Comparison of ENCODE assay signal across 8 mouse cellular contexts in the genomic region with DNA sequence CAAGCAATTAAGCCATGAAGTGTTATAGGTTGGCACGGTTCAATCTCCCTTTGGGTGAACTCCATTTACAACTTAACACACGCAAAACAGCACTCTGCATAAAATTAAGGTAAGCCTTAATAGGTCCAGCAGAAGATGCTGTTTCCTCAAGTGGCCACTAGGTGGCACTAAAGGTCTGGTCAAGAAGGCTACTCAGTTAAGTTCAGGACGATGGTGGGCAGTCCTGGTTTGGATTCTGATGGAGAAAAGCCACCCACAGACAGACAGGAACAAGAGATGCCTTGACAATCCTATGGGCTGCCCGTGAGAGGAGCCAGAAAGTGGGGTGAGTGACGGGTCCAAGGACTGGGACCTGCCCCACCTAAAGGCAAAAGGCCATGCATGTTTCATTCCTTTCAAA. TPM values are rescaled to one million over a fixed set of nuclear protein-coding genes. Genes with fewer than 3 reads are reported as not detected.
DNase-seq lines count a peak whose midpoint lies in the region; ATAC-seq lines count a peak whose summit lies in the region.

No protein-coding gene starts in this region.

- no peak for ATAC-seq in liver, embryonic 13.5 days (ENCODE audit: low read depth)
- no peak; the same call in 1 of the 2 replicates for ATAC-seq in neural tube, embryonic 11.5 days (ENCODE audit: insufficient read depth, low FRiP score, low TSS enrichment)
- peak; percentile 78 for ATAC-seq in stomach, embryonic 15.5 days (ENCODE audit: insufficient read depth, low FRiP score, low read depth)

- no peak overlapping the region for H3K4me3 ChIP-seq in liver, embryonic 13.5 days (replicated peaks)
- no peak overlapping the region for H3K4me3 ChIP-seq in neural tube, embryonic 11.5 days (ENCODE audit: low read depth, low read length)
- no peak overlapping the region for H3K4me3 ChIP-seq in stomach, embryonic 15.5 days (replicated peaks)

- WGBS in liver, embryonic 13.5 days (ENCODE audit: insufficient replicate concordance): 6% methylated on average over 5 of the region's 5 CpGs
- WGBS in neural tube, embryonic 11.5 days: 3% methylated on average over 5 of the region's 5 CpGs
- 6% methylated on average over 5 of the region's 5 CpGs for WGBS in stomach, embryonic 15.5 days

- H3K27me3 ChIP-seq in liver, embryonic 13.5 days: 0 out of 2 replicates have a peak, but pooled peaks cover 3% of the 10 kb centered on the region
- H3K27me3 ChIP-seq in neural tube, embryonic 11.5 days (ENCODE audit: control insufficient read depth, insufficient read depth, low read length): no peaks in the 10 kb centered on the region
- H3K27me3 ChIP-seq in stomach, embryonic 15.5 days (replicated peaks): no peaks in the 10 kb centered on the region

- DNase-seq in 416B (ENCODE audit: low read depth): peak; percentile 91
- peak; percentile 61 to 74 for DNase-seq in adrenal gland, adult 18-20 months (ENCODE audit: low spot score in 2 of 2)
- peak; percentile 62 for DNase-seq in embryo, embryonic 11.5 days (ENCODE audit: low read depth, low spot score)
- peak; percentile 70 to 84 for DNase-seq in heart, adult 18-20 months
- DNase-seq in kidney, adult 18-20 months: peak; percentile 72
- peak; percentile 49 for DNase-seq in liver, embryonic 13.5 days
- peak; percentile 77 for DNase-seq in neural tube, embryonic 11.5 days (ENCODE audit: low spot score)

- no peaks in the 10 kb centered on the region for H3K36me3 ChIP-seq in liver, embryonic 13.5 days
- no peaks in the 10 kb centered on the region for H3K36me3 ChIP-seq in neural tube, embryonic 11.5 days (ENCODE audit: control insufficient read depth, insufficient read depth, low read length)
- H3K36me3 ChIP-seq in stomach, embryonic 15.5 days: no peaks in the 10 kb centered on the region

- H3K27ac ChIP-seq in liver, embryonic 13.5 days: no peak overlapping the region
- no peak overlapping the region for H3K27ac ChIP-seq in neural tube, embryonic 11.5 days (ENCODE audit: low read depth, low read length)
- H3K27ac ChIP-seq in stomach, embryonic 15.5 days: no peak overlapping the region

- H3K9ac ChIP-seq in liver, embryonic 13.5 days: no peak overlapping the region
- H3K9ac ChIP-seq in neural tube, embryonic 11.5 days (ENCODE audit: low read length): no peak overlapping the region
- no peak overlapping the region for H3K9ac ChIP-seq in stomach, embryonic 15.5 days

- H3K4me2 ChIP-seq in liver, embryonic 13.5 days: no peak overlapping the region
- no peak overlapping the region for H3K4me2 ChIP-seq in neural tube, embryonic 11.5 days (ENCODE audit: low read depth)
- no peak overlapping the region for H3K4me2 ChIP-seq in stomach, embryonic 15.5 days

- H3K9me3 ChIP-seq in liver, embryonic 13.5 days (replicated peaks): no peaks in the 10 kb centered on the region
- no peaks in the 10 kb centered on the region for H3K9me3 ChIP-seq in neural tube, embryonic 11.5 days (ENCODE audit: control insufficient read depth, low read length)
- no peaks in the 10 kb centered on the region for H3K9me3 ChIP-seq in stomach, embryonic 15.5 days

- H3K4me1 ChIP-seq in liver, embryonic 13.5 days (replicated peaks): no peaks in the 10 kb centered on the region
- H3K4me1 ChIP-seq in neural tube, embryonic 11.5 days (ENCODE audit: control insufficient read depth, insufficient read depth, low read length): no peaks in the 10 kb centered on the region
- no peaks in the 10 kb centered on the region for H3K4me1 ChIP-seq in stomach, embryonic 15.5 days

RNA-seq across cellular contexts. Expression of a gene that starts 13.6 kb away (rescaled TPM):
- 10 to 100 TPM in 1 of 2 experiments, 1 to 10 TPM in 1; 4.4 to 24.4 TPM for total RNA-seq in adrenal gland, adult 18-20 months (2021)
- total RNA-seq in heart, adult 18-20 months (2021): not detected
- not detected in 2 replicates for polyA plus RNA-seq in liver, embryonic 13.5 days (2015; fragmentation: Nextera tagmentation; extraction: Ambion mirVana)
- not detected in 2 replicates for polyA plus RNA-seq in neural tube, embryonic 11.5 days (2014; fragmentation: Nextera tagmentation; extraction: Ambion mirVana)
- 0.35 and 0.86 TPM in 2 replicates for polyA plus RNA-seq in stomach, embryonic 15.5 days (2015; fragmentation: Nextera tagmentation; extraction: Ambion mirVana)

RNA-seq across cellular contexts. Expression of a gene that starts 15.3 kb away (rescaled TPM):
- not detected for total RNA-seq in adrenal gland, adult 18-20 months (2021)
- not detected for total RNA-seq in heart, adult 18-20 months (2021)
- polyA plus RNA-seq in liver, embryonic 13.5 days (2015; fragmentation: Nextera tagmentation; extraction: Ambion mirVana): not detected in 2 replicates
- not detected in 2 replicates for polyA plus RNA-seq in neural tube, embryonic 11.5 days (2014; fragmentation: Nextera tagmentation; extraction: Ambion mirVana)
- polyA plus RNA-seq in stomach, embryonic 15.5 days (2015; fragmentation: Nextera tagmentation; extraction: Ambion mirVana): 0.68 and 0.75 TPM in 2 replicates

RNA-seq across cellular contexts. Expression of a gene that starts 18.2 kb away (rescaled TPM):
- 100 to 1,000 TPM; 137 to 283 TPM for total RNA-seq in adrenal gland, adult 18-20 months (2021)
- total RNA-seq in heart, adult 18-20 months (2021): 100 to 1,000 TPM; 114 to 120 TPM
- polyA plus RNA-seq in liver, embryonic 13.5 days (2015; fragmentation: Nextera tagmentation; extraction: Ambion mirVana): 94.0 and 98.3 TPM in 2 replicates
- 125 and 127 TPM in 2 replicates for polyA plus RNA-seq in neural tube, embryonic 11.5 days (2014; fragmentation: Nextera tagmentation; extraction: Ambion mirVana)
- 193 and 202 TPM in 2 replicates for polyA plus RNA-seq in stomach, embryonic 15.5 days (2015; fragmentation: Nextera tagmentation; extraction: Ambion mirVana)

RNA-seq across cellular contexts. Expression of a gene that starts 41.0 kb away (rescaled TPM):
- 10 to 100 TPM; 13.2 to 18.2 TPM for total RNA-seq in adrenal gland, adult 18-20 months (2021)
- 1 to 10 TPM; 5.7 to 8.4 TPM for total RNA-seq in heart, adult 18-20 months (2021)
- 2.0 TPM in 2 replicates for polyA plus RNA-seq in liver, embryonic 13.5 days (2015; fragmentation: Nextera tagmentation; extraction: Ambion mirVana)
- polyA plus RNA-seq in neural tube, embryonic 11.5 days (2014; fragmentation: Nextera tagmentation; extraction: Ambion mirVana): 1.4 TPM in 2 replicates
- polyA plus RNA-seq in stomach, embryonic 15.5 days (2015; fragmentation: Nextera tagmentation; extraction: Ambion mirVana): 5.1 and 5.3 TPM in 2 replicates

RNA-seq across cellular contexts. Expression of a gene that starts 49.8 kb away (rescaled TPM):
- total RNA-seq in adrenal gland, adult 18-20 months (2021): 10 to 100 TPM; 17.9 to 21.1 TPM
- total RNA-seq in heart, adult 18-20 months (2021): 1 to 10 TPM; 8.8 to 9.8 TPM
- 4.6 and 5.7 TPM in 2 replicates for polyA plus RNA-seq in liver, embryonic 13.5 days (2015; fragmentation: Nextera tagmentation; extraction: Ambion mirVana)
- polyA plus RNA-seq in neural tube, embryonic 11.5 days (2014; fragmentation: Nextera tagmentation; extraction: Ambion mirVana): 35.9 and 42.5 TPM in 2 replicates
- polyA plus RNA-seq in stomach, embryonic 15.5 days (2015; fragmentation: Nextera tagmentation; extraction: Ambion mirVana): 23.6 and 26.7 TPM in 2 replicates
